Mouse (Mus musculus) lung, postnatal 4 days (tissue): ENCODE measurements around the gene Frs3.
"Not testable (repeated sequence)": the region's sequence is repeated elsewhere in the genome, so short reads cannot be mapped to it uniquely, and the experiment has no call there.

ENCODE experiments used
- DNase-seq, 2 experiments: peaks; one replicate each; pipeline ENCODE4 v3.0.0; 2021

Gene Frs3

DNA sequence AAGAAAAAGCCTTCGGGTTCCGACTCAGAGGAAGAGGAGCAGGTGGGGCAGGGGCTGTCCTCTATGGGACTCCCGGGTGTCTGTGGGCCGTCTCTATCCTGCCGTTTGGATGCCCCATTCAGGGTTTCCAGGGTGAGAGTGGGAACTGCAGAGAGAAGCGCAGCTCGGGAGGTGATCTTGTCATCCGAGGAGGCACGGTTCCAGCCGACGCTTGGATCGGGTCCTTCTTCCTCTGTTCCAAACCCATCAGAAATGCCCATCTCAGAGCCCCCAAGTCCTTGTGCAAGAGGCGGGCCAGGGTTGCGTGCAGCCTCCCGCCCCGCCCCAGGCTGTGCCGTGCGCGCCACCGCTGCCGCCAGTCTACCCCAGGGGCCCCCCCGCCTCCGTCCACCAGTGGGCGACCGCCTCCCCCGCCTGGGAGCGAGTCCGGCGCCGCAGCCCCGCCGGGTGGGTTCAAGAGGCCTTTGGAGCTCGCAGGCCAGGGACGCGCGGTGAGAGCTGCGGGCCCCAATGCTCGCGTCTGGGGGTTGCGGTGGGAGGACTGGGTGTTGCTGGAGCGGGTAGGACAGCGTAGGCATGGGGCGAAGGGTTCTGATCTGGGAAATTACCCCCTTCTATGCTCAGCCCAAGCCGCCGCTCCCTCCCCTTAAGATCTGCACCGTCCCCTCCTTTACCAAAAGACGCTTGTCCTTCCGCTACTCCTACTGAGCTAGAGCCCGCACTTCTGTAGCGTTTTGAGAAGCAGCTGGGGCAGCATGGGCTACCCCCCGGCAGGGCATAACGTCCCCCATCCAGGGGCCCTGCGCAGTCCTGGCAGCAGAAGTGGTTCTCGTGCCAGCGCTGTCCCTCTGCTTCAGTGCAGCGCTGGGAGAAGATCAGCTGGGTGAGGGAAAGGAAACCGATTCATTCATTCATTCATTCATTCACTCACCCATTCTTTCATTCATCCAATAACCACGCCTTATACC is at the start of gene Frs3:
Frs3 (plus strand) TSS at position 423 of the 968 bp plus-strand sequence.
- peak; percentile 83 to 88 for DNase-seq

DNA sequence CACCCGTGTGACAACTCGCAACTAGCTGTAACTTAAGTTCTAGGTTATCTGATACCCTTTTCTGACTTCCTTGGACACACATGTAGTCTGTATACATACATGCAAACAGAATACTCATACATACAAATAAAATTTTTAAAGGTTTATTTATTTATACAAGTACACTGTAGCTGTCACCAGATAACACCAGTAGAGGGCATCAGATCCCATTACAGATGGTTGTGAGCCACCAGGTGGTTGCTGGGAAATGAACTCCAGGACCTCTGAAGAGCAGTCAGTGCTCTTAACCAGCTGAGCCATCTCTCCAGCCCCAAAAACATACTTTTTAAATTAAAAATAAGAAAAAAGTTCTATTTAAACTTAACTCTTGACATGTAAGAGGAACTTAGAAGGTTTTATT is 45.8 kb upstream of the Frs3 start:
- no peak for DNase-seq

DNA sequence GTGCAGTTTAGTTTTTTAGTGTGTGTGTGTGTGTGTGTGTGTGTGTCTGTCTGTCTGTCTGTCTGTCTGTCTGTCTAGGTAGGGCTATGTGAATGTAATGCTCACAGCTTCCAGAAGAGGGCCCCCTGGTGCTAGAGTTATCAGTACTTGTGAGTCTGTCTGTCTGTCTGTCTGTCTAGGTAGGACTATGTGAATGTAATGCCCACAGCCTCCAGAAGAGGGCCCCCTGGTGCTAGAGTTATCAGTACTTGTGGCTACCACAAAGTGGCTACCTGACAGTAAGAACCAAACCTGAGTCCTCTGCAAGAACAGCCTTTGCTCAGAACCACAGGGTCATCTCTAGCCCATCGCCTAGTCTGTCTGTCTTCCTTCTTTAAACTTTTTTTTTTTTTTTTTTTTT is 42.1 kb upstream of the Frs3 start:
- DNase-seq, result peak; percentile 64 to 80

DNA sequence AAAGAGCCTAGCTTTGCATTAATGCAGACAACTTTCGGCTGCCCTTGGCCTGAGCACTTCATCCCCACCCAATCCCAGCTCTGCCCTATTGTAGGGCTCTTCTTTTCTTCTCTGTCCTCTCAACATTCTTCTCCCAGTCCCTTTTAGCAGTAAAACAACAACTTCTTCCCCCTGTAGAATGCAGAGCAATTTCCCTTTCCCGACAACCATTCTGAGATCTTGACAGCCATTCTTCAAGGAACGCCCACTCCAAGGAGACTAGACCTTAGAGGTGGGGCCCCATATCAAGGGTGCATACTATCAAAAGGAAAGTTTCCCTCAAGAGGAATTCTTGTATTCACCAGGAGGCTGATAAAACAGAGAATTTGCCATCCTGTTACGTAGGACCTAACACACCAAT is 39.9 kb upstream of the Frs3 start:
- no peak for DNase-seq

DNA sequence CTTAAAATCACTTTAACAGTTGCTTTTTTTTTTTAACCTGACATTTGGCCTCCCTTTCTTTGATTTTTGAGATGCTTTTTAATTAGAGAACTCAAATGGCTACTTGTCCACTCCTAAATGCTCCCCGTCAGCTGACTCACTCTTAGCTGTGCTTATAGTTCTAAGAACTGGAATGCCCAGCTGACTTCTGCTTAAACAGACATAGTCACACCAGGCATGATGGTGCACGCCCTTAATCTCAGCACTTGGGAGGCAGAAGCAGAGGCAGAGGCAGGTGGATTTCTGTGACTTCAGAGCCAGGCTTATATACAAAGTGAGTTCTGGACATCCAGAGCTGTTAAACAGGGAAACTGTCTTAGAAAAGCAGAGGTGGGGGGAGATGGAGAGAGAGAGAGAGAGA is 36.9 kb upstream of the Frs3 start:
- no peak for DNase-seq

DNA sequence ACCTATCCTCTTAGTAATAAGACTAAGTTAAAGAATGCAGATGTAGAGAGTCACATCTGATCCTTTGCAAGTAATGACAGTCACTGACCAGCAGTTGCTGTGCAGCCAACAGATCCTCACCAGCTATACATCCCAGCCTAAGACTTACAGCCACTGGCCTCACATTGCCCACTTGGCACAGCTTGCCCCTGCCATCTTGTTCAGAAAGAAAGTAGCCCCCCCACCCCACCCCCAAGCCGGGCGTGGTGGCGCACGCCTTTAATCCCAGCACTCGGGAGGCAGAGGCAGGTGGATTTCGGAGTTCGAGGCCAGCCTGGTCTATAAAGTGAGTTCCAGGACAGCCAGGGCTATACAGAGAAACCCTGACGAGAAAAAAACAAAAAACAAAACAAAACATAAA is 34.5 kb upstream of the Frs3 start:
- not testable (repeated sequence) for DNase-seq

DNA sequence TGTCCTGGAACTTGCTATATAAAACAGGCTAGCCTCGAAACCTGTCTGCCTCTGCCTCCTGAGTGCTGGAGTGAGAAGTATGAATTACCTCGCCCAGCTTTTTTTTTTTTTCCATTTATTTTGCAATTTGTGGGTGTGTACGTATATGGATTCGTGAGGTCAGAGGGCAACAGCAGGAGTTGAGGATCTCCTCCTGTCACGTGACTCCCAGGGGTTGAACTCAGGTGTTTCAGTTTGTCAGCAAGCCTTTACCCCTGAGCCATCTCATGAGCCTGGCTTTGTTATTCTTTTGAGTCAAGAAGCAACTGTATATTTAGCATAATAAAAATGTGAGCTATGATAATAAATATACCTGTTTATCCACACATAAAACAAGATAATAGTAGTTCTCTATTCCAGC is 33.1 kb upstream of the Frs3 start:
- DNase-seq, result no peak

DNA sequence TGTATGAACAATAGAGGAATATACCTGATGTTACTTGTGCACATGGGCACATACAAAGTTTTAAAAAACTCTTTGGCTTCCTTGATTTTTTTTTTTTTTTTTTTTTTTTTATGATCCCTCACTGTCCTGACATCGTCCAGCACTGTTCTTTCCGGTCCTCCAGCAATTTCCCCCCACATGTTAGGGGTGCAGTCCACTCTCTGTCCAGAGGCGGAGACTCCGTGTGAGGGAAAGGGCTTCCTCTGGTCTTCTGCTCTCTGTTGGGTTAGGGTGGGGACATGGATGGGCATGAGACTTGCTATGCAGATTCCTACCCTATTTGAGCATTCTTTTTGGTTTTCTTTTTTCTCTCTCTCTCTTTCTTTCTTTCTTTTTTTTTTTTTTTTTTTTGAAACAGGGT is 30.9 kb upstream of the Frs3 start:
- DNase-seq, result no peak

DNA sequence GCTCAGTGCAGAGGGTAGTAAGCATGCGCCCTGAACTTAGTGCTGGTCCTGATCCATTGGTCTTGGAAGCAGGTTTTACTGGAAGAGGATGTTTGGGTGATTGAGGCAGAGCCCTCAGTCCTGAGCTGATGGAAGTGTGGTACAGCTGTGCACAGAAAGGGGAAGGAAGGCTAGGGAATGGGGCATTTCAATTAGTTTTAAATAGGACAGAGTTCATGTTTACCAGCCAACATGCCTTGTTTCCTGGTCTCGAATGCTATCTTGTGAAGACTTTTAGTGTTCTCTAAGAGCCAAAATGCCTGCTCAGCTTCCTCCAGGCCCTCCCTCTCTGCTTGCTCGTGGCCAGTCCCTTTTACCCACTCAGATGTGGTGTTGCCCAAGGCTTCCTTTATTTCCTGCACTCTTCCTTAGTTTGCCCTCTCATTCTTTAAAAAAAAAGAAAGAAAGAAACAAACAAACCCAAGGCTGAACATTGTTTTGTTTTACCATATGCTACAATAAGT is 30.0 kb upstream of the Frs3 start:
- no peak for DNase-seq

DNA sequence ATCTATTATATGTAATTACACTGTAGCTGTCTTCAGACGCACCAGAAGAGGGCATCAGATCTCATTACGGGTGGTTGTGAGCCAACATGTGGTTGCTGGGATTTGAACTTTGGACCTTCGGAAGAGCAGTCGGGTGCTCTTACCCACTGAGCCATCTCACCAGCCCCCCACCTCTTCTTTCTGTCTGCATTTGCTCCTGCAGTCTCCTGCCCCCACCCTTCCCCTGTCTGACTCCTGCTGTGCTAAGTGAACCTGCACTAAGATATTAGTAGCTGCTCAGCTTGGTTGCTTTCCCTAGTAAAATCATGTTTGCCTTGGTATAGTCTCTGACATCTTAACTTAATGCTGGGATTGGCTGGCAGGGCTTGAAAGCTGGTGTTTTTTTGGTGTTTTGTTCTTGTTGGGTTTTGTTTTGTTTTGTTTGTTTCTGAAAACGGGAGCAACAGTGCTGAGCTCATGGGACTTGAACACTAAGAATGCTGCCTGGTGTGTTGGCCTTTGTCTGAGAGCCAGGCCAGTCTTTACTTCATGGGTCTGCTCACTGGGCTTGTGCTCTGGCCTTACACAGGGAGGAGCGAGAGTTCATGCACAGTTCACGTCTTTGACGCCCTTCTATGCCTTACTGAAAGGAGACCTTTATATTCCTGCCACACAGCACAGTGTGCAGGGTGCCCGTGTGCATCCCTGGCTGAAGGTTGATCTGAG is 25.7 kb upstream of the Frs3 start:
- DNase-seq, result no peak

DNA sequence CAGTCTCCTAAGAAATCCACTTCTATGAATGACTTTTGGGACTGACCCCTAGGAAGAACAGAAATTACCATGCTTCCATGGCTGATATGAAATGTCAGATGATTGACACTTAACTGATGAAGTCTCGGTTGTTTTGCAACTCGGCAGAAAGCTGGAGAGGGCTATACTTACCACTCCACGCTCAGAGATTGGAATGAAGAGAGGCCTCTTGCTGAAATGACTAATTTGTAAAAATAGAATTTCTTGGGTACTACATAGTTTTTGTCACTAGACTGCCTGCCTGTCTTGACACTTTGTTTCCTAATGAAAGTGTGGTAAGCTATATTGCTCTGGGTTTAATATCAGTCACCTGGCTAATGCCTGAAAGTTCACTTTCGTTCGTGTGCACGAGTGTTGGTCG is 24.4 kb upstream of the Frs3 start:
- no peak for DNase-seq

DNA sequence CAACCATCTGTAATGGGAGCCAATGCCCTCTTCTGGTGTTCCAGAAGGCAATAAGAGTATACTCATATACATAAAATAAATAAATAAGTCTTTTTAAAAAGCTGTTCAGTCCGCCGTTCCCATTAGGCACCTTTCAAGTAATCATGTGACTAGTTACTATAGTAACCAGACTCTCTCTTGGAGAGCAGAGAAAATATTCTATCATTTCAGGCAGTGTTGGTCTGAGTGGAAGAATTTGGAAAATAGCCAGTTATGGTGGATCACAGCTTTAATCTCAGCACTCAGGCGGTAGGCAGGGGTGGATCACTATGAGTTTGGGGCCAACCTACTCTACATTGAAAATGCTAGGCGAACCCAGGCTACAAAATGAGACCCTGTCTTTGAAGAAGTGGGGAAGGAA is 19.7 kb upstream of the Frs3 start:
- no peak for DNase-seq

DNA sequence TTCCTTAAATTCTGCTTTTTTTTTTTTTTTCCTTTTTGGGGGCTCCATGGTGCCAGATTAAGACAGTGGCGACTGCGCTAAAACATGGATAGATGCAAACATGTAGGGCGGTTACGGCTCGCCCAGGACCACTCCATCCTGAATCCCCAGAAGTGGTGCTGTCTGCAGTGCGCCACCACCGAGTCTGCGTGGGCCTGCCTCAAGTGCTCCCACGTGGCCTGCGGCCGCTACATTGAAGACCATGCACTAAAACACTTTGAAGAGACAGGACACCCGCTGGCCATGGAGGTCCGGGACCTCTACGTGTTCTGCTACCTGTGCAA is 16.9 kb upstream of the Frs3 start:
- no peak for DNase-seq

DNA sequence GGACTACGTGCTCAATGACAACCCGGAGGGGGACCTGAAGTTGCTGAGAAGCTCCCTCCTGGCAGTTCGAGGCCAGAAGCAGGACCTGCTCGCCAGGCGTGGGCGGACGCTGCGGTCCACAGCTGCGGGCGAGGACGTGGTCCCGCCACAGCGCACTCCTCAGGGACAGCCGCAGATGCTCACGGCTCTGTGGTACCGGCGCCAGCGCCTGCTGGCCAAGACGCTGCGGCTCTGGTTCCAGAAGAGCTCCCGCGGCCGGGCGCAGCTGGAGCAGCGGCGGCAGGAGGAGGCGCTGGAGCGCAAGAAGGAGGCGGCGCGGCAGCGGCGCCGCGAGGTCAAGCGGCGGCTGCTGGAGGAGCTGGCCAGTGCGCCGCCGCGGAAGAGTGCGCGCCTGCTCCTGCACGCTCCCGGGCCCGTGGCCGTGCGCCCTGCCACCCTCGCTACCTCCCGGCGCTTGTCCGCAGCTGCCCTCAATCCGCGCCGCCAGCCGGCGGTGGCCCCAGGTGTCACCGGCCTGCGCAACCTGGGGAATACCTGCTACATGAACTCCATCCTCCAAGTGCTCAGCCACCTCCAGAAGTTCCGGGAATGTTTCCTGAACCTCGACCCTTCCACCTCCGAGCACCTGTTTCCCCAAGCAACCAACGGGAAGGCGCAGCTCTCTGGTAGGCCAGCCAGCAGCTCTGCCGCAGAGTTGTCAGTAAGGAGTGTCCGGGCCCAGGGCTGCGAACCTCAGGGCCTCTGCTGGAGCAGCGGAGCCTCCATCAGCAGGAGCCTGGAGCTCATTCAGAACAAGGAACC is 16.3 kb upstream of the Frs3 start:
- peak; percentile 79 to 92 for DNase-seq

DNA sequence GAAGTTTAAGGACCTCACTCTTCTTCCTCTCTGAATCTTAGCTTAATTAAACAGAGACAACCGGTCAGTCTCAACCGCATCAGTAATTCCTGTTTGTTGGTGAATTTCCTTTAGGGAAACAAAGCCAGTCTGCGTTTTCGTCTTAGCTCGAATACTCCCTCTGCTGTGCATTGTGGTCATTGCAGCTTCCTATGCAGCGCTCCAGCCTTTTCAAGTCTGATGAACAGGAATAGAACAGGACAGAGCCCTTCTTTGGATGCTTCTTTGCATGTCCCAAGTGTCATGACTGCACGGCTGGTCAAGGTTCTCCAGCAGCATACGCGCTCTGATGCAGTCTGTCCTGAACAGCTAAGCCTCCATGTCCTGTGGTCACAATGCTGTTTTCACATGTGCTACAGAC is 12.2 kb upstream of the Frs3 start:
- DNase-seq, result peak; percentile 56 to 82

DNA sequence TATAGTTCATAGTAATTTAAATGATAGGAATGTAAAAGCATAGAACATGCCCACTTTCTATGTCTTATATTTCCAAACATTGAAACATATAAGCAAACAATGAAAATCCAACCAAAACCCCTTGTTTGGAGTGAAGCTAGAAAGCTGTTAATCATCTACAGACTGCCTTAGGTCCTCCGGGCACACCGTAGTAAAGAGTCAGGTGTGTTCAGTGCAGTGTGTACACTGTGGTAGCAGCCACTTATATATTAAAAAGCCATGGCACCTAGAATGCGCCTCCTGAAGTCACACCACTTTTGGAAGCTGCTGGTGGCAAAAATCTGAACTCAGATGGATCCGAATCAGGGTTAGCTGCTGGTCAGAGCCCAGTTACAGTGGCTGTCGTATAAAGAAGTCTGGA is 10.6 kb upstream of the Frs3 start:
- no peak for DNase-seq

DNA sequence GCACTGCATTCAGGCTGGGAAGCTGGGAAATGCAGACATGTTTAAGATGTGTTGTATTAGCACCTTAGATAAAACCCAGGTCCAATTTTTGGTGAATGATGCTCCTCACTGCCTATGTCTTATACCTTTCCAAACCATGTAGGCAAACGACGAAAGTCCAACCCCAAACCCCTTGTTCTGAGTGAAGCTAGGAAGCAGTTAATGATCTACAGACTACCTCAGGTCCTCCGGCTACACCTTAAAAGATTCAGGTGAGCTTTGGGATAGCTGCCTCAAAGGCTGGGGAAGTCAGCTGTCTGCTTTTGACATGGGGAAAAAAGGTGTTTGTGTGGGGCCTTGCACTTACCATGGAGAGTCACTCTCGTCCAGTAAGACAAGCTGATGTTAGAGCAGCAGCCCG is 10.1 kb upstream of the Frs3 start:
- no peak for DNase-seq

DNA sequence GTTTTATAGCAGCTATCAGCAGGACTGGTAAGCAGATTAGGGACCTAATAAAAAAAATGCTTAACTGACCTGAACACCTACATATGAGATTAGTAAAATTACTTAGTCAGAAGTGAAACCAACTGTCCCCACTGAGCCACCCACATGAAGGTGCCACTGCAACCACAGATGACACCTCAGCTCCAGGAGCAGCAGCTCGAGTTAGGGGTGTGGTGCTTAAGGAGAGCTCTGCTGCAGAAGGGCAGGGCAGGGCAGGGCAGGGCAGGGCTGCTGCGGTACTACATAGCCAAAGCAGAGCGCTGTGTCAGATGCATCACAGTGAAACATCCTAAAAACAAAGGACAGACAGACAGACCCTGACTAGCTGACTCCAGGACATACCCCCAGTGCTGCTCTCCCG is 6.0 kb upstream of the Frs3 start:
- DNase-seq, result no peak

DNA sequence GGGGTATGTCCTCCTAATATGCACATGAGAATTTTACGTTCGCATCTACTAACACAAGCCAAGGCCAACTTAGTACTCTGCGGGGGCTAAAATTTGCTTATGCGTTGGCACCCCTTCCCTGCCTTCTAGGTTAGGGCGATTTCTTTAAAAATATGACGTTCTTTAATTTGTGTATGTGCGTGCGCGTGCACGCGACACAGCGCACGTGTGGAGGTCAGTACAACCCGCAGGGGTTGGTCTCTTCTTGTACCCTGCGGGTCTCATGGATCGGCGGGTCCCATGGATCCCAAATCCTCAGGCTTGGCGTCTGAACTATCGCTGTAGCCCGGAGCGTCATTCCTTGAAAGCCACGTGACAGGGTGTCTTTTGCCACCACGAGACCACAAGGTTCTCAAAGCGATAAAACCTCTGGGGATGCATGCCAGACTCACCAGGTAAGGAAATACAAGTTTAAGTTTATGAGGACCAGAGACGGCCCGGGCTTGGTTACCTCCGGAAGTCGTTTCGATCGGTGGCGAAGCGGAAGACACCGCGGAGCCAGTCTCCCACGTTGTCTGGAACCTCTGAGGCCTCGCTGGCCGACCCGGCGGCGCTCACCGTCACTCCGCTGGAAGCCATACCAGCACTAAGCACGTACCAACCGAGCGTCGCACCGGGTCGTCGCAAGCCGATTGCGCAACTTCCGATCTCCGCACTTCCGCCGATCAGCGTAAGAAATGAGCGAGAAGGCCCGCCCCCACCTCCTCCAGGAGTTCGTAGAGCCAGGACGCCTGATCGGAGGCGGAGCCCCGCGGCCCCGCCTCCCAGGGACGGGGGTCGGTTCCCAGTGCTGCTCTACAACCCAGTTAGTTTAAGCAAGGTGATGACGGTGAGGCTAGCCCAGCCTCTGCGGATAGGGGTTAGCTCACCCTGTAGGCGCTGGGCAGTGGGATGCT is 1.2 kb upstream of the Frs3 start:
- peak; percentile 96 to 97 for DNase-seq

DNA sequence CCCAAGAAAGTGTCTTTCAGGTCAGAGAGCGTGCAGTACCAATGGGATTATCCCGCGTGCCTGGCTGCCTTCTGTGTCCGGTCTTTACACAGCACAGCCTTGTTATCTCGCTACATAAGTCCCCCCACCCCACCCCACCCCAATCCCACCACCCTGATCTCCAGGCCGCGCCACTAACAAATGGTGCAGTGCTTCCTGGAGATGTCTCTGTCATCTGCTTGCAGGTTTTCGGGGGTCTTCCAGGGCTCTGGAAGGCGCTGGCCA is 554 bp upstream of the Frs3 start, which contains the start of gene Tomm6:
Tomm6 (minus strand) TSS at position 43 of the 264 bp plus-strand sequence.
- DNase-seq, result no peak

DNA sequence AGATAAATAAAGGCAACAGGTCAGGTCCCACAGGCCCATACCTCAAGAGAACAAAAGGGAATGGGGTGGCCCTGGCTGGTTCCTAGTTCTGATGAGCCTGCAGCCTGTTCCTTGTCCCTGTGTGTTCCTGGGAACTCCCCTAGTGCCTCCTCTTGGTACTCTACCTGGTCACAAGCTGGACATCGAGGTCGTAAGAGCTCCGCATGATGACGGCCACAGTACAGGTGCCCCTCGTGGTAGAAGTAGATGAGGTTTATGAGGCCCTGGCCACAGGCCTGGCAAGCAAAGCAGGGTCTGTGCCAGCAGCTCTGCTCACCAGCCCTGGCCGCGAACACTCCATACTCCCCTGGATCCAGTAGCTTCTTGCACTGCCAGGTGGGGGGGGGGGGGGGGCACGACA is 1.1 kb downstream of the Frs3 start:
- DNase-seq, result no peak

DNA sequence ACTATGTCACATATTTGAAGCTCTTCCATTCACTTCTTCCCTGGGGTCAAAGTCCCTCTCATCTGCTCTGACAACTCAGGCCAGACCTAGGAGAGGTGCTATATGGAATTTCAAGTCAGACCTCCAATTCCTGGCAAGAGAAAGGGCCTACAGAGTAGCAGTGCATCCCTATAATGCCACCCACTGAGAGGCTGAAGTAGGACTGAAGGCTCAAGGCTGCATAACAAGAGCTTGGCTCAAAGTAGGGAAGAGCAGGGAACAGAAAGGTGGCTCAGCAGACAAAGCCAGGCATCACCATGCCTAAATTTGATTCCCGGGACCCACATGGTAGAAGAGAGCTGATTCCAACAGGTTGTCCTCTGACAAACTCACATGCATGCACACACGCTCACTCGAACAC is 2.8 kb downstream of the Frs3 start:
- DNase-seq, result no peak
